Mouse (Mus musculus) left cerebral cortex, postnatal 36 days (tissue): ENCODE data around the gene Cntn3. TPM values are rescaled to one million over a fixed set of nuclear protein-coding genes. Genes with fewer than 3 reads are reported as not detected.
"Not testable (repeated sequence)": the region's sequence is repeated elsewhere in the genome, so short reads cannot be mapped to it uniquely, and the experiment has no call there.

Source experiments
- DNase-seq, 2 experiments: peaks; one replicate each; pipeline ENCODE4 v3.0.0; 2021 to 2022; ENCODE audit warnings: low spot score in 2 of 2, mixed read lengths in 1 of 2
- intact Hi-C: fragments of 180-260 bp; cut with DNase I; formaldehyde crosslinking; loops from one replicate; pipeline ENCODE4 v1.15.1; 2025
- total RNA-seq, 2 experiments: library from RNA; stranded (reverse); gene quantifications; 2 replicates each; pipeline ENCODE4 v1.2.3; 2021

Gene Cntn3
- total RNA-seq: 10 to 100 TPM; 27.0 to 27.2 TPM

DNA sequence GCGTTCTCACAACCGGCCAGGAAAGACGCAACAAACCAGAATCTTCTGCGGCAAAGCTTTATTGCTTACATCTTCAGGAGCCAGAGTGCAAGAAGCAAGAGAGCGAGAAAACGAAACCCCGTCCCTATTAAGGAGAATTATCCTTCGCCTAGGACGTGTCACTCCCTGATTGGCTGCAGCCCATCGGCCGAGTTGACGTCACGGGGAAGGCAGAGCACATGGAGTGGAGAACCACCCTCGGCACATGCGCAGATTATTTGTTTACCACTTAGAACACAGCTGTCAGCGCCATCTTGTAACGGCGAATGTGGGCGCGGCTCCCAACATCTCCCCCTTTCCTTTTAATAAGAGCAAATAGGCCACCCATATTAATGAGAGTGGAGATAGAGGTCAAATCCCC is at the start of gene Cntn3:
TSS of gene Cntn3 (minus strand) at position 101 of the 400 bp plus-strand sequence.
- intact Hi-C loops, DNase-seq: not testable (repeated sequence)

DNA sequence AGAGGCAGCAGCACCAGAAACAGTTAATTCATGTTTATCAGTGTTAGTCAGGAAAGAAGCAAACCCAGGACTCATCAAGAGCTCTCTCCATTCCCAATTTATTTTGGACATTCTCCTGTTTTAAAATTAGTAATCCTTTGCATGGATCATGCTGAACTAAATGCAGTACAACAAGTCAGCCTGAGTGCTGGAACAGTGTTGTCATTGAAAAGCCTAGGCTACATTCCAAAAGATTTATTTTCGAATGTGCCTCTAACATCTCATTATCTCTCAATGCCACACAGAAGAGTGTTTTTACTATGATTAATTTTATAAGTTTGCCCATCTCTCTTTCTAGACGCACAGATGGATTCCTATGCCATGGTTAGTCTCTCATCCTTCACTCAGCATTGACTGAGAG is 27.9 kb upstream of the Cntn3 start:
- intact Hi-C loops: no loop called here
- no peak for DNase-seq

DNA sequence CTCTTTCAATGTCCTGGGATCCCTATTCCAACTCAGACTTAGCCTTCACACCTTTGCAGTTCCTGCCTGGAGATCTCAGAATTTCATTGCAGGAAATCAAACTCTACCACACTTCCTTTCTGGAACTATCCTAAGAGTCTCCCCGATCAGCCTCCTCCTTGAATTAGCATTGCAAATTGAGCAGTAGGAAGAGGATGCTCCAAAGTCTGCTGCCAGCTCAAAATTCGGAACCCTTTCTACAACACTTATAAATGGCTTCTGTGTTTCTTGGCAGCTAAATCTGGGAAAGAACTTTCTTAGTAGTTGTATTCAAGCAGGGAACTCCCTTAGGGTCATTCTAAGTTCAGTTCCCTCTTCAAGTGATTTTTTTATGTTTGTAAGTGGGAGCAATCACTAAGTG is 24.9 kb upstream of the Cntn3 start:
- intact Hi-C loops: loop anchor here (10.0 kb wide), 1 partner anchor 943 kb away; no protein-coding TSS in a partner anchor
- peak; percentile 8 to 19 for DNase-seq

DNA sequence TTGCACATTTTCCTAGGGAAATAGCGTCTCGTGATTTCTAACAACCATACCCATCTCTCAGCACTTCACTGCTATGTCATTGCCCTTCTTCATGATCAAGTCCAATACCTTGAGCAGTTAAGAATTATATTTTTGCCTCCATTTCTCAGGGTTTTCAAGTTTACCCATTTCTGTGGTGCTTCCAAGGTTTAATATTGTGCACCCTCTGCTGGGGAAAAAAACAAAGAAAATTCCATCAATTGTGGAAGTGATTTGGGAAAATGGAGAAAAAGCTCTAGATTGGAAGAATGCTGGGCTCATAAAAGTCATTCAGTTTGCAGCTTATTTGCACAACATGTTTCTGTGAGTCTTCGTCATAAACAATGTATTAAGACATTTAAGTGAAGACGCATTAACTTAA is 17.2 kb upstream of the Cntn3 start:
- intact Hi-C loops: loop anchor here (10.0 kb wide), 1 partner anchor 935 kb away; no protein-coding TSS in a partner anchor
- no peak for DNase-seq

DNA sequence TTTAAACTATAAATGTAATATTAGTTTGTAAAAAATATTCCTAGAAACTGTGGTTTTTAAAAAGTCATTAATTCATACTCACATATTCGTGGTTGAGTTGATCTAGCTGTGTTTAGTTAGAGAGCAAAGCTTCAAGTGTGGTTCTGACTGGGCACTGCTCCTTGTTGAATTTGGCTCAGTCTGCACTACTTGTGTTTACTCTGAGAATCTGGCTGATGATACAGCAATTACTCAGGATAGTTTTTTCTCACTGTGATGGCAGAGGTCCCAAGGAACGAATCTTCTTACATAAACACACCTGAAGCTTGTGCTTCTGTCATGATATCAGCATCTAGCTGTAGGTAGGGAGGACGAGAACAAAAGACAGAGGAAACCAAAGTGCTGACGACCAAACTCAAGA is 16.4 kb upstream of the Cntn3 start:
- intact Hi-C loops: no loop called here

DNA sequence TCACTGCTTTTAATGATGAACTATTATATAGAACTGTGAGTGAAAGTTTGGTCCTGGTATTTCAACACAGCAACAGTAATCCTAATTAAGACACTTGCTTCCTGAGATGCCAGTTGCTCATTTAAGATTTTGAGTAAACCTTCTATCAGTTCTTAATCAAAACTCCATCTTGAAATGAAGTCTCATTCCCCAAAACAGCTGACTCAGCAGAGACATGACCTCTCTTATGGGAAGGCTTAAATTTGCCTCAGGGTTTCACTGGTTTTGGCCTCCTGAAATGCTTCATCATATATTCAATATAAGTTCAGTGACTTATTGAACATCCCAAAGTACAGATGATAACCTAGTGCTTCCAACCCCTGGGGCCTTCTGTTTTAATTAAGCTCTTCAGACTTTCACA is 13.2 kb upstream of the Cntn3 start:
- intact Hi-C loops: no loop called here
- no peak for DNase-seq

More for the DNA sequence above, 16.4 kb upstream of the Cntn3 start:
- DNase-seq: no peak

DNA sequence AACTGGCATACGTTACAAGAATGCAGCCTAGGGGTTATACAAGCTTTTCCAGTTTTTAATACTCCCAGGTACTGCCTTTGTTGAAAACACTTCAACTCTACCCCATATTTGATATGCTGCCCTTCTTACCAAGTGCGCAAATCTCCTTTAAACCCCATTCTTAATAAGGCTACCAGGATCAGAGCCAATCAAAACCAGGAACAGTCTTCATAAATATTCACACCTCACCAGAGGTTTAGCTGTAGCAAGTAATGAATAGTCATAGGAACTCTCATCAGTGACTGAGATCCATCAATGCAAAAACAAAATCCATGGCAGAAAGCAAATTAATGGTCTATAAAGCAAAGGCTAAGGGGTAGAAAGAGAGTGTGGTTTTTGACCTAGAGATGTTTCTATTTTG is 10.7 kb upstream of the Cntn3 start:
- DNase-seq: no peak
- intact Hi-C loops: no loop called here

DNA sequence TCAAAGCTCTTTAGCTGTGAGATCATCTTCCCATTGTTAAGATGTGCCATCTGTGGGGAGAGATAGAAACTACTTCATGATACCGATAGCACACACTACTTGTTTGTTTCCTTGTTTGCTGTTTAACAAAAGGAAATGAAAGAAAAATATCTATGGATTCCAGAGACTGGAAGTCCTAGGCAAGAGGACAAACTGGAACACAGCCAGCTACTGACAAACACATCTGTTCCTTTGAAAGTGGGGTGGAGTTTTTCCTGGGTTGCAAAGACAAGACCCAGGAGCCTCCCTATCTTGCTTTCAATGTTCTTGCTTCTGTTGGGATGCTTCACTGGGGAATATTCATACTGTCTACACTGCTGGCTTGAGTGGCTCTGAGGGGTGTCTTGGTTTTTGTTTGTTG is 5.4 kb downstream of the Cntn3 start:
- DNase-seq: no peak
- intact Hi-C loops: no loop called here

DNA sequence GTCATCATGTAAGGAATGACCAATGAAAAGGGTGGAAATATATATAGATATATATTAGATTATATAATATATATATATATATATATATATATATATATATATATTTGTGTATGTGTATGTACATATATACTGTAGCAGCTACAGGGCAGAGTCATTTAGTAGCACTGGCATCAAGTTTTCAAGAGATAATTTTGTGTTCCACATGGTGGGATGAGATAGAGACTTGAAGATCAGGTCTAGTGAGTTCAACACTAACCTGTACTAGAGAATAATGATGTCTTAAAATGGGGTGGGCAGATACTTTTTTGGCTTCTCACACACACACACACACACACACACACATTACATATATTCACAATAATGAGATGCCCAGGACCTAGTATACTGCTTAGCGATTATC is 7.7 kb downstream of the Cntn3 start:
- intact Hi-C loops: no loop called here
- DNase-seq: no peak

DNA sequence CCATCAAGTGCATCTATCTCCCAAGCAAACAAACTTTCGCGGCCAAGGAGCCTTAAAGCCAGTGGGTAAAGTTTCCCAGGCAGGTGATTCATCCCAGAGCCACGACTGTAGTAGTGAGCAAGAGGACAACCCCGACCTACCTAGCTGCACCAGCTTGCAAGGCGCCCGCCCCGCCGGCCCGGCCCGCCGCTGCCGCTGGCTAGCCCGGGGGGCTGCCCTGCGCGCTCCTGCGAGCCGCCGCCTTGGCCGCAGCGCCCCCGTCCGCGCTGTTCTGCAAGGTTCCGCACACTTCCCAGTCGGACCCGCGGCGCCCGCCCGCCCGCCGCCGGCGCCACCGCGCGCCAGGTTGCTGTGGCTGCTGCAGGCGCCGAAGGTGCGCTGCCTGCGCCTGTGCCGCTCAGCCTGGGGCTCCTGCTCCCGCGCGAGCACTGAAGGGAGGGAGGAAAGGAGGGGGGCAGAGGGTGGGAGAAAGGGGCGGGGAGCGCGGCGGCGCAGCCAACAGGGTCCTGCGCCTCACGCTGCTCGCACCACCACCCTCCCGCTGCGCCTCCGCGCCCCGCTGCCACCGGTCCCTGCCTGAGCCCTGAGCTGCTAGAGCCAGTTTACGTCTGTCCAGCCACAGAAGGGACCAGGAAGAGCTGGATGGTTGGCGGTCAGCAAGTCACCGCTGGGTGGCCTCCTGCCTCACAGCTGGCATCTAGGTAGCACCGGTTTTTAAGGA is 8.7 kb downstream of the Cntn3 start:
- DNase-seq: peak; percentile 79 to 89
- intact Hi-C loops: no loop called here

DNA sequence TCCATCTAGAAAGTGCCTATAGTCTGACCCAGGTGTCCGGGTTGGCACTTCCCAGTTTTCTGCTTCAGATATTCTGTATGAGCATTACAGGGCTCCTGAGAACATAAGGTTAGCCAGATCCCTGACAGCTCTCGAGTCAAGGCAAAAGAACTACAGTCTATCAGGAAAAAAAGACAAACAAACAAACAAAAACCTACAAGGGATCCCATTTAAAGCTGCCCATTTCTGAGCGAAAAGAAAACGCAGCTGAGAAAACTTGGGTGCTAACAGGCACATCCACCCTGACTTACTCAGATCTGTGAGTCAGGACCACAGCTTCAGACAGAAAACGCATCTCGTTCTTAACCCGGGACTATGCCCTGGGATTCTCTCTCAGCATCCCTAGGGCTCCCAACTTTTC is 9.5 kb downstream of the Cntn3 start:
- no peak for DNase-seq
- intact Hi-C loops: no loop called here

DNA sequence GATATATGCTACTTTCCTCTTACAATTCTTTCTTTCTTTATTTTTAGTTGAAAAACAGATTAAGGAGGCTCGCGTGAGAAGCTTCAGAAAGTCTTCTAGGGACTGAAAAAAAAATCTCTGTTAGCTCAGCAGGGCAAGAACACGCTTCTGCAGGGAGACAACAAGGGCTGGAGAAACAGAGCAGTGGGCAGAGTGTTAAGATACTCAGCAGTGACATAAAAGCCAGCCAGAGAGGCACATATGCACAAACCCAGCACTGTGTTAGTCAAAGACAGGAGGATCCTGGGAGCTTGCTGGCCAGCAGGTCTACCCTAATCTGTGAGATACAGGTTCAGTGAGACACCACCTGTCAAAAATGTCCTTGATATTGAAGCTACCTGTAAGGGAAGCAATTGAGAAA is 15.4 kb downstream of the Cntn3 start:
- intact Hi-C loops: no loop called here
- DNase-seq: peak; percentile 19 to 31

DNA sequence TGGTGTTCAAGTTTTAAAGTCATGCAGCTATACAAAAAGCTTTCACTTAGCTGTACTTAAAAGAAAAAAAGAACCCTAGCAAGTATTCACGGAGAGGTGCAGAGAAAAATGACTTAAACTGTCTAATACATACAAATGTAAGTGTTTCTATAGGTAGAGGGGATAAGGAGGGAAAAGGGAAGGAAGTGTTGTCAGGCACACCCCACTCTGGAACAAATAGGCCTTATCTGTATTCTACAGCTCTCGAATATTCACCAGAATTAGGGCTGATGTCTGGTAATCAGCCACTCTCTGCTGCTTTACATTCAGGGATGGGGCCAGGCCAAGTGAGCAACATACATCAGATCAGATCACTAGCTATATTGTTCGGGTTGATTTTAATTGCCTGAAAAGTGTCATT is 16.4 kb downstream of the Cntn3 start:
- intact Hi-C loops: no loop called here
- no peak for DNase-seq

DNA sequence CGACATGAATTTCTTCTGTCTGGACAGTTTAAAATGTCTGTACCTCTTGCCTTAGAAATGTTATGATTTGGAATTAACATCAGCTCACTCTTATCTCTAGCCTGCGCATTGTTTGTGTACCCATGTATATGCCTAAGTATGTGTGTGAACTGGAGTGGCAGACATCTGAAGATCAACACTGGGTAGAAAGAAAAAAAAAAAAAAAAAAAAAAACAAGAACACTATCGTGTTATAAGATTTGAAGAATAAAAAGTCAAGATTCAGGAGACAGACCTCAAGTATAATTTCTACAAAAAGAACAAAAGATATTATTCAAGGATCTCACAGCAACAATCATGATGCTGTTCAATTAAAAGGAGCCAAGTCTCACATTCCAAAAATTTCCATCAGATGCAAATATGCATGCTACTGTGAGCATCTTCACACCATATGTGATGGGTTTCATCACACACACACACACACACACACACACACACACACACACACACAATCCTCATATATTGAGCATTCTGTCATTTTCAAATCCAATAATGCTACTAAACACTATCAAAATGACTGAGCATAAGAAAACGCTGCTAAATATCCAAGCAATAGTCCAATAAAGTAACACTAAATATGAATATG is 17.0 kb downstream of the Cntn3 start:
- intact Hi-C loops: no loop called here
- DNase-seq: no peak

DNA sequence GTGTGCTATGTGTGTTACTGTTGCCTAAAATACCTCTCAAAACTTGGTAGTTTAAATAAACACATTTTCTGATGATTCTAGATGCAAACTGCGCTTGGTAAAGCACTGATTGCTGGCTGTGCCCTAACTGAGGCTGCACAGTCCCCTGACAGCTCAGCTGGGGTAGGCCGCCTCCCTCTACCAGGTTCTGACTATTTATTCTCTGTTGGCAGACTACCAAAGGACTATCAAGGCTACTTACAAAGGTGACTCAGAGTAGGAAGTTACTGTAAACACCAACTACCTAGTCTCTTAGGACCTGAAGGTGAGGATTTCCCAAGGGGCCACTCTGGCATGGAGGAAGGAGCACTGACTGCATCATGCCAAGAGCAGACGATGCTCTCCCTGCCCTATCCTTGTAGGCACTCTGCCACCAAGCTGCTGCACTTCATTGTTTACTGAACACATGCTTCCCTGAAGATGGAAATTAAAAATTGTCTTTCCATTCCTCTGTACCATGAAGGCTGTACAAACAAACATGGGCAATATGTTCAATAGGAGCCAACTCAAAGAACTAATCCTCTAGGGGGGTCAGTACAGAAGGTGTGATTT is 17.7 kb downstream of the Cntn3 start:
- intact Hi-C loops: no loop called here
- no peak for DNase-seq

DNA sequence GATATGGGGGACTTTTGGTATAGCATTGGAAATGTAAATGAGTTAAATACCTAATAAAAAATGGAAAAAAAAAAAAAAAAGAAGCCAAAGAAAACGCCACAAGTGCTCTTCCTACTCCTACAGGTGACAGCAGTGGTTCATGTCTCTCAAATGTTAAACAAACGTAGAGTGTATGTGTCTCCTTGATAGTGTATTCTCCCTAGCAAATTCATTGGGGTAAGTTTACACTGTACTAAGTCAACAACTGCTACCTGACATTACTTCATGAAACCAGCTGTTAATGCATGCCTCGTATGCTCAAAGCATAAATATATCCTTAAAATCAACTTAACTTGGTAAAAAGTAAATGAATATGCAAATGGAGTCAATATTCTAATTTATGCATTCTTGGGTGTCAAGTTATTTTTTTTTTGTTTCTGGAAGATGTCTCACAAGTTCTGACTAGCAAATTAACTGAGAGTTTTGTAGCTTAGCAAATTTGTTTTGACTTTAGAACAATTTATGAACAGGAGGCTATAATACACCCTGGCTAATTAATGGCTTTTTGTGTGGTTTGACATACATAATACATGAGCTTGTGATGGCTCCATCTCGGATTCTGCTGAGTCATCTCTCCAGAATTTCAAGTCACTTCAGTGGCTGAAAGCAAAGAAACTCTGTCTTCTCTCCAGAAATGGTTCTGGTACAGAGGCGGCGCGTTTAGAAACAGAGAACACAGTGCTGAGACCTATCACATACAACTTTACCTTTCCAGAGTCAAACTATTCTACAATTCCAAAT is 31.1 kb downstream of the Cntn3 start:
- intact Hi-C loops: no loop called here

DNA sequence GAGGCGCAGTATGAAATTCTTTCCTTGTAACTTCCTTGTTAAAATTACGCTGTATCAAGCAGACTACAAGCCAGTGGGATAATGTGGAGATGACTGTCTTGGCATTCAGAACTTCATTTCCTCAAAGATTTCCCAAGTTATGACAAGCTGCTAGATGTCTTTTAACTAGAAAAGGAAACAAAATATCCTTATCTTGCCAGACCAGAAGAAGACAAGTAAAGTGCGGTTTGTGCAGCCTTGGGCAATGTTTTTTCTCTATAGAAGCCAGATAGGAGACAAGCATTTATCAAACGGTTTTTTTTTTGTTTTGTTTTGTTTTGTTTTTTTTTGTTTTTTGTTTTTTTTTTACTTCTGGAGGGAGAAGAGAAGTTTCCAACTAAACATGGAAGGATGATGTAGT is 37.3 kb downstream of the Cntn3 start:
- intact Hi-C loops: no loop called here
- no peak for DNase-seq

More for the DNA sequence above, 31.1 kb downstream of the Cntn3 start:
- DNase-seq: no peak

DNA sequence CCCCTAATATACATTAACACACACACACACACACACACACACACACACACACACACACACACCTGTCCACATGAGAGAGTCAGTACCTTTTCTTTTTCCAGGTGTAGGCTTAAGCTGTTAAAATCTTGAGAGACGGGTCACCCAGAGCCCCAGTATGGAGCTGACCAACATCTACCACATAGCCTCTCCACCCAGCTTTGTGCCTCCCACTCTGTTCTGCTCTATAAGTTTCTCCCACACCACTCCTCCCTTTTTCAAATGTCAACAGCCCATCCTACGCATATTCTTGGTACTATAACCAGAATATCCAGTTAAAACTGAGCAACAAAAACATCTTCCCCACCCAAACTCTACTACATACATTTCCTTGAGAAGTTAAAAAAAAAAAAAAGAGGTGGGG is 49.9 kb downstream of the Cntn3 start:
- intact Hi-C loops: no loop called here
- DNase-seq: no peak

DNA sequence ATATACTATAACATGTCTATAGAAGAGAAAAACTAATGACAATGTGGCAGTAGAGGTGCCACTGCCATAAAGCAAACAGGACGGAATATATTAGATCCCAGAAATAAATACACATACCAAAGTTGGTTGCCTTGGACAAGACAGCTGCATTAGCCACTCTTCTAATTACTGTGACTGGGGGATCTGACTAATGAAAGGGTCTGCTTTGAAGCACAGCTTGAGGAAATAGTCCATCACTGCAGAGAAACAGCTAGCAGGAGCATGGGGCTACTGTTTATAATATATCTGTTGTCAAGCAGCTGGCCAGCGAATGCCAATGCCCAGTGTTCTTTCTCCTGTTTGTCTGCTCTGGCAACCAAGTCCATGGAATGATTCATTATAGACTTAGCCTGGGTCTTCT is 51.9 kb downstream of the Cntn3 start:
- intact Hi-C loops: no loop called here
- DNase-seq: no peak

DNA sequence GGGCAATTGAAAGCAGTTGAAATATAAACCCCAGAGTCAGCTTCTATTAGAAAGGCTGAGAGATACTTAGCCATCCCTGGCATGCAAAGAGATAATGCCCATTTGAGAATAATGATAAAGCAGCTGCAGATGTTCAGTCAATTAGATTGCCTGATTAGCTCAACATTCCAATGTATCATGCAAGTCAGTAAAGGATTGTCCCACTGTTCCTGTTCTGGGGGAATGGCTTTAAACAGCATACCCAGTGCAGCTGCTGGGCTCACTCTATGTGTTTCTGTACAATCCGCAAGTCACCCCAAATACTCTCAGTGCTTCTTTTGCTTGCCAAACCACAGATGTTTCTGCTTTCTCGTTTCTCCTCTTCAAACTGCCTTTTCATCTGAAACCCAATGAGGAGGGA is 57.7 kb downstream of the Cntn3 start:
- intact Hi-C loops: no loop called here
- no peak for DNase-seq
